Mouse (Mus musculus): ENCODE results near the gene Renbp.
A peak's percentile ranks its signal among the peaks of the same experiment; 100 is the strongest.

Renbp gene

GRCm38 (mm10) chrX:73921285-73921822, 9.3 kb downstream of the Renbp start:
- no peak for DNase-seq (ENCODE audit: low spot score in 2 of 2)

- DNase-seq (ENCODE audit: low spot score in 2 of 2), result no peak
Measured at GRCm38 (mm10) chrX:73918631-73919030, 12.0 kb downstream of the Renbp start.

GRCm38 (mm10) chrX:73916945-73917344, 13.7 kb downstream of the Renbp start:
- no peak for DNase-seq (ENCODE audit: low spot score in 2 of 2)

- peak; percentile 52 to 67 for DNase-seq (ENCODE audit: low spot score in 2 of 2)
Measured at GRCm38 (mm10) chrX:73914827-73915703, 15.6 kb downstream of the Renbp start.

- DNase-seq (ENCODE audit: low spot score in 2 of 2), result no peak
Measured at GRCm38 (mm10) chrX:73911588-73911987, 19.1 kb downstream of the Renbp start.

GRCm38 (mm10) chrX:73911156-73911555, 19.5 kb downstream of the Renbp start:
- no peak for DNase-seq (ENCODE audit: low spot score in 2 of 2)

GRCm38 (mm10) chrX:73910451-73910850, 20.2 kb downstream of the Renbp start:
- no peak for DNase-seq (ENCODE audit: low spot score in 2 of 2)

- DNase-seq (ENCODE audit: low spot score in 2 of 2), result no peak
Measured at GRCm38 (mm10) chrX:73910049-73910448, 20.6 kb downstream of the Renbp start.

GRCm38 (mm10) chrX:73897959-73898358, 32.7 kb downstream of the Renbp start:
- no peak for DNase-seq (ENCODE audit: low spot score in 2 of 2)

GRCm38 (mm10) chrX:73895719-73896118, 34.9 kb downstream of the Renbp start, which contains the start of gene L1cam:
Gene L1cam, minus strand, starts transcription at chrX:73896105.
- DNase-seq (ENCODE audit: low spot score in 2 of 2), result peak; percentile 31 to 38

GRCm38 (mm10) chrX:73892833-73893232, 37.8 kb downstream of the Renbp start:
- no peak for DNase-seq (ENCODE audit: low spot score in 2 of 2)

GRCm38 (mm10) chrX:73891551-73892152, 39.0 kb downstream of the Renbp start, which contains the start of gene Avpr2:
Gene Avpr2, plus strand, starts transcription at chrX:73892102.
- no peak for DNase-seq (ENCODE audit: low spot score in 2 of 2)

GRCm38 (mm10) chrX:73881463-73881862, 49.2 kb downstream of the Renbp start:
- DNase-seq (ENCODE audit: low spot score in 2 of 2), result no peak

- no peak for DNase-seq (ENCODE audit: low spot score in 2 of 2)
Measured at GRCm38 (mm10) chrX:73881036-73881427, 49.6 kb downstream of the Renbp start.

- DNase-seq (ENCODE audit: low spot score in 2 of 2), result no peak
Measured at GRCm38 (mm10) chrX:73880194-73881035, 50.2 kb downstream of the Renbp start.

- DNase-seq (ENCODE audit: low spot score in 2 of 2), result no peak
Measured at GRCm38 (mm10) chrX:73877014-73877413, 53.6 kb downstream of the Renbp start.

- no peak for DNase-seq (ENCODE audit: low spot score in 2 of 2)
Measured at GRCm38 (mm10) chrX:73875881-73876280, 54.8 kb downstream of the Renbp start.
